Mouse (Mus musculus): ENCODE results near the gene Rdh9. TPM values are rescaled to one million over a fixed set of nuclear protein-coding genes. Genes with fewer than 3 reads are reported as not detected.
"Not testable (repeated sequence)": the region's sequence is repeated elsewhere in the genome, so short reads cannot be mapped to it uniquely, and the experiment has no call there.

The Rdh9 gene
- polyA plus RNA-seq, 1 experiment from 2014 or later: not detected

- 60% methylated on average over 2 of the region's 2 CpGs for WGBS (ENCODE audit: insufficient replicate concordance)
- H3K4me2 ChIP-seq (ENCODE audit: low read depth, low read length); H3K27ac ChIP-seq (ENCODE audit: low read length); H3K36me3 ChIP-seq (ENCODE audit: control insufficient read depth, insufficient read depth); ATAC-seq (ENCODE audit: low read depth); H3K9me3 ChIP-seq (replicated peaks; ENCODE audit: control insufficient read depth, low read length); H3K4me1 ChIP-seq (ENCODE audit: control insufficient read depth, low read depth, low read length); H3K4me3 ChIP-seq (ENCODE audit: low read depth, low read length); H3K9ac ChIP-seq (ENCODE audit: low read depth, low read length); H3K27me3 ChIP-seq (ENCODE audit: control insufficient read depth, insufficient read depth, low read depth, low read length): not testable (repeated sequence)
These were observed 45.6 kb downstream of the Rdh9 start for GRCm38 (mm10) chr10:127821806-127822205.

- Histone ChIP-seq H3K9ac (ENCODE audit: low read depth, low read length) (no peak overlapping the region), H3K27ac (ENCODE audit: low read length) (no peak overlapping the region)
- 52% methylated on average over 6 of the region's 6 CpGs for WGBS (ENCODE audit: insufficient replicate concordance)
These were observed 49.2 kb downstream of the Rdh9 start for GRCm38 (mm10) chr10:127825386-127825785.

GRCm38 (mm10) chr10:127829121-127829520, 52.9 kb downstream of the Rdh9 start:
- Histone ChIP-seq H3K4me3 (ENCODE audit: low read depth, low read length) (no peak overlapping the region), H3K9me3 (replicated peaks; ENCODE audit: control insufficient read depth, low read length) (no peaks in the 10 kb centered on the region), H3K9ac (ENCODE audit: low read depth, low read length) (no peak overlapping the region), H3K27ac (ENCODE audit: low read length) (no peak overlapping the region), H3K36me3 (ENCODE audit: control insufficient read depth, insufficient read depth) (no peaks in the 10 kb centered on the region), H3K27me3 (ENCODE audit: control insufficient read depth, insufficient read depth, low read depth, low read length) (no peaks in the 10 kb centered on the region), H3K4me1 (ENCODE audit: control insufficient read depth, low read depth, low read length) (no peaks in the 10 kb centered on the region), H3K4me2 (ENCODE audit: low read depth, low read length) (no peak overlapping the region)
- WGBS (ENCODE audit: insufficient replicate concordance): 67% methylated on average over 3 of the region's 3 CpGs
- no peak for ATAC-seq (ENCODE audit: low read depth)

More at GRCm38 (mm10) chr10:127825386-127825785, 49.2 kb downstream of the Rdh9 start:
- H3K27me3 ChIP-seq (ENCODE audit: control insufficient read depth, insufficient read depth, low read depth, low read length): no peaks in the 10 kb centered on the region
- H3K36me3 ChIP-seq (ENCODE audit: control insufficient read depth, insufficient read depth): no peaks in the 10 kb centered on the region
- H3K4me1 ChIP-seq (ENCODE audit: control insufficient read depth, low read depth, low read length): no peaks in the 10 kb centered on the region
- no peak for ATAC-seq (ENCODE audit: low read depth)
- H3K4me2 ChIP-seq (ENCODE audit: low read depth, low read length): no peak overlapping the region
- no peaks in the 10 kb centered on the region for H3K9me3 ChIP-seq (replicated peaks; ENCODE audit: control insufficient read depth, low read length)
- no peak overlapping the region for H3K4me3 ChIP-seq (ENCODE audit: low read depth, low read length)

- H3K4me1 ChIP-seq (ENCODE audit: control insufficient read depth, low read depth, low read length); H3K27me3 ChIP-seq (ENCODE audit: control insufficient read depth, insufficient read depth, low read depth, low read length); ATAC-seq (ENCODE audit: low read depth); H3K36me3 ChIP-seq (ENCODE audit: control insufficient read depth, insufficient read depth); H3K9me3 ChIP-seq (replicated peaks; ENCODE audit: control insufficient read depth, low read length); H3K27ac ChIP-seq (ENCODE audit: low read length); H3K4me2 ChIP-seq (ENCODE audit: low read depth, low read length); H3K4me3 ChIP-seq (ENCODE audit: low read depth, low read length); H3K9ac ChIP-seq (ENCODE audit: low read depth, low read length): not testable (repeated sequence)
- 70% methylated on average over 1 of the region's 1 CpGs for WGBS (ENCODE audit: insufficient replicate concordance)
These were observed 58.0 kb downstream of the Rdh9 start for GRCm38 (mm10) chr10:127834186-127834585.

GRCm38 (mm10) chr10:127835292-127835691, 59.1 kb downstream of the Rdh9 start:
- Histone ChIP-seq H3K9ac (ENCODE audit: low read depth, low read length) (no peak overlapping the region), H3K4me1 (ENCODE audit: control insufficient read depth, low read depth, low read length) (no peaks in the 10 kb centered on the region), H3K4me3 (ENCODE audit: low read depth, low read length) (no peak overlapping the region), H3K9me3 (replicated peaks; ENCODE audit: control insufficient read depth, low read length) (no peaks in the 10 kb centered on the region), H3K27ac (ENCODE audit: low read length) (no peak overlapping the region), H3K36me3 (ENCODE audit: control insufficient read depth, insufficient read depth) (no peaks in the 10 kb centered on the region), H3K4me2 (ENCODE audit: low read depth, low read length) (no peak overlapping the region), H3K27me3 (ENCODE audit: control insufficient read depth, insufficient read depth, low read depth, low read length) (no peaks in the 10 kb centered on the region)
- whole genome bisulfite sequencing (ENCODE audit: insufficient replicate concordance): 58% methylated on average over 5 of the region's 5 CpGs
- ATAC-seq (ENCODE audit: low read depth): no peak

GRCm38 (mm10) chr10:127837793-127838192, 61.6 kb downstream of the Rdh9 start:
- H3K4me1 ChIP-seq (ENCODE audit: control insufficient read depth, low read depth, low read length); H3K4me3 ChIP-seq (ENCODE audit: low read depth, low read length); H3K4me2 ChIP-seq (ENCODE audit: low read depth, low read length); H3K9me3 ChIP-seq (replicated peaks; ENCODE audit: control insufficient read depth, low read length); H3K27ac ChIP-seq (ENCODE audit: low read length); H3K36me3 ChIP-seq (ENCODE audit: control insufficient read depth, insufficient read depth); ATAC-seq (ENCODE audit: low read depth); H3K9ac ChIP-seq (ENCODE audit: low read depth, low read length); H3K27me3 ChIP-seq (ENCODE audit: control insufficient read depth, insufficient read depth, low read depth, low read length): not testable (repeated sequence)
- 64% methylated on average over 5 of the region's 5 CpGs for WGBS (ENCODE audit: insufficient replicate concordance)

- no peak for ATAC-seq (ENCODE audit: low read depth)
- H3K36me3 ChIP-seq (ENCODE audit: control insufficient read depth, insufficient read depth): no peaks in the 10 kb centered on the region
- H3K27ac ChIP-seq (ENCODE audit: low read length): no peak overlapping the region
- no peak overlapping the region for H3K4me3 ChIP-seq (ENCODE audit: low read depth, low read length)
- H3K4me1 ChIP-seq (ENCODE audit: control insufficient read depth, low read depth, low read length): no peaks in the 10 kb centered on the region
- no peak overlapping the region for H3K4me2 ChIP-seq (ENCODE audit: low read depth, low read length)
- 69% methylated on average over 2 of the region's 2 CpGs for WGBS (ENCODE audit: insufficient replicate concordance)
- H3K9me3 ChIP-seq (replicated peaks; ENCODE audit: control insufficient read depth, low read length): no peaks in the 10 kb centered on the region
- H3K9ac ChIP-seq (ENCODE audit: low read depth, low read length): no peak overlapping the region
- no peaks in the 10 kb centered on the region for H3K27me3 ChIP-seq (ENCODE audit: control insufficient read depth, insufficient read depth, low read depth, low read length)
These were observed 62.4 kb downstream of the Rdh9 start for GRCm38 (mm10) chr10:127838539-127838938.

- no peak overlapping the region for H3K27ac ChIP-seq (ENCODE audit: low read length)
- ATAC-seq (ENCODE audit: low read depth): no peak
- no peaks in the 10 kb centered on the region for H3K9me3 ChIP-seq (replicated peaks; ENCODE audit: control insufficient read depth, low read length)
- H3K9ac ChIP-seq (ENCODE audit: low read depth, low read length): no peak overlapping the region
- no peak overlapping the region for H3K4me2 ChIP-seq (ENCODE audit: low read depth, low read length)
- H3K4me1 ChIP-seq (ENCODE audit: control insufficient read depth, low read depth, low read length): no peaks in the 10 kb centered on the region
- H3K4me3 ChIP-seq (ENCODE audit: low read depth, low read length): no peak overlapping the region
- H3K36me3 ChIP-seq (ENCODE audit: control insufficient read depth, insufficient read depth): no peaks in the 10 kb centered on the region
- 27% methylated on average over 2 of the region's 2 CpGs for WGBS (ENCODE audit: insufficient replicate concordance)
- no peaks in the 10 kb centered on the region for H3K27me3 ChIP-seq (ENCODE audit: control insufficient read depth, insufficient read depth, low read depth, low read length)
These were observed 64.6 kb downstream of the Rdh9 start for GRCm38 (mm10) chr10:127840776-127841175.

All from liver, embryonic 16.5 days (tissue).